Mouse (Mus musculus) forebrain, embryonic 15.5 days (tissue): ENCODE measurements around the gene Thumpd1. TPM values are rescaled to one million over a fixed set of nuclear protein-coding genes. Genes with fewer than 3 reads are reported as not detected.
"Not testable (repeated sequence)": the region's sequence is repeated elsewhere in the genome, so short reads cannot be mapped to it uniquely, and the experiment has no call there.

ENCODE experiments used
- ATAC-seq: fragments of 200-750 bp; cut with Nextera tagmentation; replicated peaks from 2 replicates; pipeline ENCODE4 v1.8.0; 2017; ENCODE audit warnings: mild to moderate bottlenecking, moderate TSS enrichment, moderate library complexity
- H3K27ac ChIP-seq: fragments of 300-500 bp; sonication (generic); replicated peaks from 2 replicates; pipeline ENCODE4 v1.5.1; 2015; ENCODE audit warnings: mild to moderate bottlenecking, inconsistent platforms
- H3K27me3 ChIP-seq: fragments of 300-500 bp; sonication (generic); 2 replicates; pipeline ENCODE4 v1.6.1; 2015; ENCODE audit warnings: inconsistent platforms
- H3K36me3 ChIP-seq: fragments of 300-500 bp; sonication (generic); 2 replicates; pipeline ENCODE4 v1.6.1; 2015; ENCODE audit warnings: mild to moderate bottlenecking, inconsistent platforms
- H3K4me1 ChIP-seq: fragments of 300-500 bp; sonication (generic); 2 replicates; pipeline ENCODE4 v1.6.1; 2015; ENCODE audit warnings: inconsistent platforms
- H3K4me2 ChIP-seq: fragments of 300-500 bp; sonication (generic); replicated peaks from 2 replicates; pipeline ENCODE4 v1.6.1; 2015; ENCODE audit warnings: mild to moderate bottlenecking, inconsistent platforms
- H3K4me3 ChIP-seq: fragments of 300-500 bp; sonication (generic); 2 replicates; pipeline ENCODE4 v1.5.1; 2015; ENCODE audit warnings: mild to moderate bottlenecking, inconsistent platforms
- H3K9ac ChIP-seq: fragments of 300-500 bp; sonication (generic); replicated peaks from 2 replicates; pipeline ENCODE4 v1.6.1; 2015; ENCODE audit warnings: mild to moderate bottlenecking, inconsistent platforms
- H3K9me3 ChIP-seq: fragments of 300-500 bp; sonication (generic); 2 replicates; pipeline ENCODE4 v1.6.1; 2016; ENCODE audit warnings: inconsistent platforms
- WGBS: fragments of 180-500 bp; shearing (Covaris S2); methylation state at CpG from one replicate; pipeline ENCODE4 v1.1.7; 2015; ENCODE audit warnings: mixed read lengths; 5-methylcytosine and 5-hydroxymethylcytosine counted together
- polyA plus RNA-seq: library from polyadenylated mRNA; unstranded; fragments of >200 nt; fragmentation: Nextera tagmentation; extraction: Ambion mirVana; gene quantifications from 2 replicates; pipeline ENCODE4 v1.2.1, GENCODE M21; 2015

Thumpd1 gene
- 90.6 and 91.1 TPM in 2 replicates for polyA plus RNA-seq

GRCm38 (mm10) chr7:119720253-119720946 is at the start of gene Thumpd1:
Thumpd1 (minus strand) TSS chr7:119720798.
- H3K9me3 ChIP-seq: no peaks in the 10 kb centered on the region
- peak within 1 kb of the TSS; percentile 27 for H3K27ac ChIP-seq
- H3K4me3 ChIP-seq: peak within 1 kb of the TSS; percentile 62
- peak within 1 kb of the TSS; percentile 71 for H3K9ac ChIP-seq
- ATAC-seq: peak; percentile 96
- peak within 1 kb of the TSS; percentile 54 for H3K4me2 ChIP-seq
- WGBS: under 1% methylated on average over 60 of the region's 60 CpGs
- peaks cover 35% of the 10 kb centered on the region for H3K36me3 ChIP-seq
- peaks cover 13% of the 10 kb centered on the region for H3K4me1 ChIP-seq
- H3K27me3 ChIP-seq: peaks cover 4% of the 10 kb centered on the region; the same call in 1 of the 2 replicates

- Histone ChIP-seq H3K4me2 (no peak overlapping the region), H3K4me3 (no peak overlapping the region), H3K27me3 (no peaks in the 10 kb centered on the region), H3K4me1 (no peaks in the 10 kb centered on the region), H3K9ac (no peak overlapping the region), H3K9me3 (no peaks in the 10 kb centered on the region), H3K27ac (no peak overlapping the region), H3K36me3 (no peaks in the 10 kb centered on the region)
- ATAC-seq: no peak
- 95% methylated on average over 8 of the region's 8 CpGs for WGBS
Measured at GRCm38 (mm10) chr7:119769895-119770294, 49.3 kb upstream of the Thumpd1 start.

DNA sequence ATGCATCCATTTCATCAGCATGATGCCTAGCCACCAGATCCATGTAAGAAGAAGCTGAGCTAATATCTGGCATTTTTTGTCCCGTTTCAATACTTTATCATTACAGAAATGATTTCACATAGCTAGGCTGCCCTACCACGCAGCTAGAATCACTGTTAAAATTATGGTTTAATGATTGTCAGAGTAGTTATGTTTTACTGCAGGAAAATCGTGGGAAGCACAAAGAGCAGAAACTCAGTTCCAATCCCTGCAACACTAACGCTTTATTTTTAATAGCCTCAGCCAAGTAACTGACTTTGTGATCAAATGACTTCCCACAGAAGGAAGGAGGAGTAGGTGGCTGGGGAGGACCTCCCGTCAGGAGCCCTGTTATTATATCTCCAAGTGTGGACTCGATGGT is 46.4 kb upstream of the Thumpd1 start:
- ATAC-seq: no peak
- Histone ChIP-seq H3K4me2 (no peak overlapping the region), H3K4me1 (no peaks in the 10 kb centered on the region), H3K4me3 (no peak overlapping the region), H3K9ac (no peak overlapping the region), H3K9me3 (no peaks in the 10 kb centered on the region), H3K27ac (no peak overlapping the region), H3K36me3 (no peaks in the 10 kb centered on the region), H3K27me3 (no peaks in the 10 kb centered on the region)
- 91% methylated on average over 6 of the region's 6 CpGs for WGBS

DNA sequence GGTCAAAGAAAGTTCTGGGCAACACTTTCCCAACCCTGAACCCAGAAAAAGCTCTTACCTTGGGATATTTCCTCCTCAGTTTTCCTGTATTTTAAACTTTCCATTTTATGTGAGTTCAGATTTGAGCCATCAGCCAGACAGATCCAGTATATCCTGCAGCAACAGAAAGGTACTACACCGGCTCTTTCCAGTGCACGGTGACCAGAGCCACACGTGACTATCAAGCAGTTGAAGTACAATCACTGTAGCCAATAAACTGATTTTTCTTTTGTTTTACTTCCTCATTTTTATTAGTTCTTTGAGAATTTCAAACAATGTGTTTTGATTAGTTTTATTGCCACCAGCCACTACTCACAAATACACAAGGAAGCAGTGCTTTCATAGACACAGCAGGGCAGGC is 43.8 kb upstream of the Thumpd1 start:
- no peak for ATAC-seq
- no peak overlapping the region for H3K4me2 ChIP-seq
- no peaks in the 10 kb centered on the region for H3K9me3 ChIP-seq
- H3K27ac ChIP-seq: no peak overlapping the region
- no peak overlapping the region for H3K9ac ChIP-seq
- 93% methylated on average over 3 of the region's 3 CpGs for WGBS
- H3K4me1 ChIP-seq: no peaks in the 10 kb centered on the region
- no peaks in the 10 kb centered on the region for H3K36me3 ChIP-seq
- H3K4me3 ChIP-seq: no peak overlapping the region
- H3K27me3 ChIP-seq: no peaks in the 10 kb centered on the region

GRCm38 (mm10) chr7:119762166-119762697 is 41.6 kb upstream of the Thumpd1 start:
- no peak overlapping the region for H3K27ac ChIP-seq
- no peaks in the 10 kb centered on the region for H3K36me3 ChIP-seq
- H3K9ac ChIP-seq: no peak overlapping the region
- H3K4me3 ChIP-seq: no peak overlapping the region
- no peak for ATAC-seq
- no peaks in the 10 kb centered on the region for H3K4me1 ChIP-seq
- H3K4me2 ChIP-seq: no peak overlapping the region
- H3K9me3 ChIP-seq: no peaks in the 10 kb centered on the region
- no peaks in the 10 kb centered on the region for H3K27me3 ChIP-seq
- WGBS: 73% methylated on average over 4 of the region's 4 CpGs

- no peaks in the 10 kb centered on the region for H3K36me3 ChIP-seq
- H3K27ac ChIP-seq: no peak within 1 kb of the TSS
- 87% methylated on average over 11 of the region's 11 CpGs for WGBS
- no peak within 1 kb of the TSS for H3K4me2 ChIP-seq
- H3K4me3 ChIP-seq: no peak within 1 kb of the TSS
- no peaks in the 10 kb centered on the region for H3K4me1 ChIP-seq
- H3K9ac ChIP-seq: no peak within 1 kb of the TSS
- H3K9me3 ChIP-seq: no peaks in the 10 kb centered on the region
- no peaks in the 10 kb centered on the region for H3K27me3 ChIP-seq
- no peak for ATAC-seq
Measured at GRCm38 (mm10) chr7:119760527-119760951, 39.9 kb upstream of the Thumpd1 start, which contains the start of gene Acsm3. Acsm3 (plus strand) TSS chr7:119760923.

- WGBS: 81% methylated on average over 1 of the region's 1 CpGs
- Histone ChIP-seq H3K27me3 (no peaks in the 10 kb centered on the region), H3K4me2 (no peak overlapping the region), H3K36me3 (no peaks in the 10 kb centered on the region), H3K9me3 (no peaks in the 10 kb centered on the region), H3K4me3 (no peak overlapping the region), H3K9ac (no peak overlapping the region), H3K4me1 (no peaks in the 10 kb centered on the region), H3K27ac (no peak overlapping the region)
- ATAC-seq: no peak
Measured at GRCm38 (mm10) chr7:119753696-119754095, 33.1 kb upstream of the Thumpd1 start.

DNA sequence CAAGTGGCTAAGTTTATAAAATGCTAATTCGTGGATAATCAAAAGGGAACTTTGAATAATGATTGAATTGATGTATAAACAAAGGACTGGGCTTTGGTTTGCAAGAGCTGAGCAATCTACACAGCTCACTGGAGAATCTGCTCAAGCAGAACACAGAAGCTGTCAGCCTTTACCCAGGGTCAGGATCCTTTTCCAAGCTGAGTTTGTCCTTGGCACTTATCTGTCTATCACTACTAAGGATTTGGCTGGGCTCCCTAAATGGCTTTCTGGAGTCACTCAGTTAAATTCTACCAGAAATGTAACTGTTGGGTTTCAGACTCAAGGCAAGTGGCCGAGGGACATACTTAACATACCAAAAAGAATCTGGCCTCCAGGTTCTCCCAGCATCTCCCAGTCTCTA is 29.3 kb upstream of the Thumpd1 start:
- H3K27me3 ChIP-seq: no peaks in the 10 kb centered on the region
- no peak overlapping the region for H3K4me3 ChIP-seq
- H3K9me3 ChIP-seq: no peaks in the 10 kb centered on the region
- H3K4me1 ChIP-seq: no peaks in the 10 kb centered on the region
- no peak for ATAC-seq
- no peak overlapping the region for H3K27ac ChIP-seq
- no peak overlapping the region for H3K9ac ChIP-seq
- WGBS: 53% methylated on average over 2 of the region's 2 CpGs
- no peaks in the 10 kb centered on the region for H3K36me3 ChIP-seq
- H3K4me2 ChIP-seq: no peak overlapping the region

DNA sequence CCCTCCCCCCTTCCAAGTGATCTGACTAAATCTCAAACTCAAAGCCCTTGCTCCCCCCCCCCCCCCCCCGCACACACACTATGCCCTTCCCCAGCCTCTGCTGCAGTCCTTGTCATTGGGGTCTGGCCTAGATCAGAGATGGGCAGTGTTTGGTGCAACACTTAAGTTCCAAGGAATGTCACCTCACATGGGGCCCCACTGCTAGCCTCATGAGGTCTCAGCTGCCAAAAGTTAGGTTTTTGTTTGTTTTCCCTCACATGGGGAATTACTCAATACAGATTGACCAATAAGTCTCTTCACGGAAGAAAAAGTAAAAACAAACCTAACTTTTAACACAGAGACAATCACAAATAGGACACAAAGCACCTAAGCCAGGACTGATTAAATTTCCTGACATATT is 28.2 kb upstream of the Thumpd1 start:
- Histone ChIP-seq H3K27ac (no peak overlapping the region), H3K4me2 (no peak overlapping the region), H3K4me3 (no peak overlapping the region), H3K36me3 (no peaks in the 10 kb centered on the region), H3K9me3 (no peaks in the 10 kb centered on the region), H3K27me3 (no peaks in the 10 kb centered on the region), H3K9ac (no peak overlapping the region), H3K4me1 (peaks cover 3% of the 10 kb centered on the region; the same call in 1 of the 2 replicates)
- no peak for ATAC-seq
- WGBS: 77% methylated on average over 2 of the region's 2 CpGs

GRCm38 (mm10) chr7:119745869-119746268 is 25.3 kb upstream of the Thumpd1 start:
- no peak overlapping the region for H3K9ac ChIP-seq
- 65% methylated on average over 1 of the region's 1 CpGs for WGBS
- no peaks in the 10 kb centered on the region for H3K9me3 ChIP-seq
- H3K27me3 ChIP-seq: no peaks in the 10 kb centered on the region
- H3K4me1 ChIP-seq: peaks cover 3% of the 10 kb centered on the region; the same call in 1 of the 2 replicates
- H3K4me2 ChIP-seq: no peak overlapping the region
- H3K4me3 ChIP-seq: no peak overlapping the region
- H3K36me3 ChIP-seq: no peaks in the 10 kb centered on the region
- no peak for ATAC-seq
- no peak overlapping the region for H3K27ac ChIP-seq

DNA sequence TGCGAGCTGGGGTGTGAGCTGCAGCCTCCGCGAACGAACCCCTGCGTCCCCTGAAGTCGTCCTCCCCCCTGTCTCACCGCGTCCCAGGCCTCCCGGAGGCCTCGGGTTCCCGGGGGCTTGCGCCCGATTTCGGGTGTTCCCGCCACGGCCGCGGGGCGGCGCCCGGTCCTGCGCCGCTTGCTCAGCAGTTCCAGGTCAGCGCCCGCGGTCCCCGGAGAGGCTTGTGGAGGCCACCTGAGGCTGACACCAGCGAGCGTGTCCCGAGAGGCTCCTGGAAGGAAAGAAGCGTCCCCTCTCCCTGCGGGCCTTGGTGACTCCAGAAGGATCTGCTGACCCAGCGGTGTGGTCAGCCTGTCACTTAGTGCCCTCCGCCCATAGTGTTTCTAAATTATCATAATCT is 23.7 kb upstream of the Thumpd1 start:
- H3K4me3 ChIP-seq: peak overlapping the region; percentile 9; the same call in 1 of the 2 replicates
- H3K4me1 ChIP-seq: peaks cover 3% of the 10 kb centered on the region; the same call in 1 of the 2 replicates
- no peaks in the 10 kb centered on the region for H3K9me3 ChIP-seq
- H3K4me2 ChIP-seq: peak overlapping the region; percentile 27
- no peaks in the 10 kb centered on the region for H3K36me3 ChIP-seq
- ATAC-seq: no peak
- H3K27me3 ChIP-seq: no peaks in the 10 kb centered on the region
- no peak overlapping the region for H3K9ac ChIP-seq
- H3K27ac ChIP-seq: no peak overlapping the region
- WGBS: 9% methylated on average over 34 of the region's 34 CpGs

DNA sequence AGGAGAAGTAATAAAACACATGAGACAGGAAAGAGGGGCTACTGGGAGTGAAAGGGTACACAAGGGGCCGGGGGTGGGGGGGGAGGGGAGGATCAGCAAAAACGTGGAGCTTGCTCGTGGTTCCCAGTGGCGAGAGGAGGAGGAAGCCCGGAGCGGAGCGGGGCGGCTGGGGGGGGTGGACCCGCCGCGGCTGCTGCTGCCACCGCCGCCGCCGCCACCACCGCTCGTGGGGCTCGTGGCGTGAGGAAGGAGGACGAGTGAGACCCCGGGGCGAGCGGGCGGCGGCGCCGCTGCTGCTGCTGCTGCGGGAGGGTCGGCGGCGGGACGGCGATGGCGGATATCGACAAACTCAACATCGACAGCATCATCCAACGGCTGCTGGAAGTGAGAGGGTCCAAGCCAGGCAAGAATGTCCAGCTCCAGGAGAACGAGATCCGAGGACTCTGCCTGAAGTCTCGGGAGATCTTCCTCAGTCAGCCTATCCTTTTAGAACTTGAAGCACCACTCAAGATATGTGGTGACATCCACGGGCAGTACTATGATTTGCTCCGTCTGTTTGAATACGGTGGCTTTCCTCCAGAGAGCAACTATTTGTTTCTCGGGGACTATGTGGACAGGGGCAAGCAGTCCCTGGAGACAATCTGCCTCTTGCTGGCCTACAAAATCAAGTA is 19.3 kb upstream of the Thumpd1 start:
- not testable (repeated sequence) for H3K36me3 ChIP-seq, H3K27ac ChIP-seq, H3K27me3 ChIP-seq, H3K4me1 ChIP-seq, H3K9me3 ChIP-seq
- peak overlapping the region; percentile 39 for H3K4me3 ChIP-seq
- peak overlapping the region; percentile 44 for H3K4me2 ChIP-seq
- peak; percentile 79 for ATAC-seq
- WGBS: 3% methylated on average over 43 of the region's 44 CpGs
- peak overlapping the region; percentile 37; the same call in 1 of the 2 replicates for H3K9ac ChIP-seq
